9 mouse cellular contexts compared by ENCODE assay signal in genomic region chr6:148944344-148944766, GRCm38 (mm10). TPM values are rescaled to one million over a fixed set of nuclear protein-coding genes. Genes with fewer than 3 reads are reported as not detected.
A peak's percentile ranks its signal among the peaks of the same experiment; 100 is the strongest.
DNase-seq lines count a peak whose midpoint lies in the region; ATAC-seq lines count a peak whose summit lies in the region.
"Had no signal": no experiment of that assay in that cellular context is flagged by ENCODE, and none has a peak within 500 bp of the region (broad histone marks: within the 10 kb centered on the region; RNA-seq: fewer than 3 reads in every experiment).

No protein-coding gene starts in this region.

- no peaks in the 10 kb centered on the region for H3K27me3 ChIP-seq in heart, embryonic 11.5 days (ENCODE audit: control insufficient read depth, insufficient read depth, low read length)
- H3K27me3 ChIP-seq in embryonic facial prominence, embryonic 14.5 days (replicated peaks; ENCODE audit: control insufficient read depth, insufficient read depth, low read length), result no peaks in the 10 kb centered on the region
- H3K27me3 ChIP-seq in limb, embryonic 15.5 days, result no peaks in the 10 kb centered on the region
- no peaks in the 10 kb centered on the region for H3K27me3 ChIP-seq in stomach, embryonic 16.5 days (ENCODE audit: control insufficient read depth, insufficient read depth, low read length)
- H3K27me3 ChIP-seq: Patski had no signal

- peak overlapping the region; percentile 81 for H3K27ac ChIP-seq in heart, embryonic 11.5 days (ENCODE audit: low read depth, low read length)
- peak overlapping the region; percentile 91 for H3K27ac ChIP-seq in embryonic facial prominence, embryonic 14.5 days (replicated peaks; ENCODE audit: low read depth, low read length)
- H3K27ac ChIP-seq in limb, embryonic 15.5 days, result peak overlapping the region; percentile 83
- peak overlapping the region; percentile 87 for H3K27ac ChIP-seq in stomach, embryonic 16.5 days (ENCODE audit: low read length)

- H3K9ac ChIP-seq in heart, embryonic 11.5 days (ENCODE audit: low read depth, low read length), result peak overlapping the region; percentile 99
- peak overlapping the region; percentile 92 for H3K9ac ChIP-seq in embryonic facial prominence, embryonic 14.5 days (ENCODE audit: low read depth, low read length)
- peak overlapping the region; percentile 71 for H3K9ac ChIP-seq in limb, embryonic 15.5 days
- peak overlapping the region; percentile 98 for H3K9ac ChIP-seq in stomach, embryonic 16.5 days (ENCODE audit: low read length)

- ATAC-seq in heart, embryonic 11.5 days (replicated peaks; ENCODE audit: insufficient number of reproducible peaks, low FRiP score, low TSS enrichment), result no peak; the same call in 1 of the 2 replicates
- ATAC-seq in embryonic facial prominence, embryonic 14.5 days (ENCODE audit: low read depth), result peak; percentile 12
- no peak; the same call in 1 of the 2 replicates for ATAC-seq in limb, embryonic 15.5 days (ENCODE audit: insufficient number of reproducible peaks, low FRiP score, low TSS enrichment, low read depth)
- peak; percentile 4; the same call in 1 of the 2 replicates for ATAC-seq in stomach, embryonic 16.5 days (ENCODE audit: insufficient read depth, low FRiP score)

- no peaks in the 10 kb centered on the region for H3K36me3 ChIP-seq in heart, embryonic 11.5 days (ENCODE audit: control insufficient read depth, insufficient read depth, low read length)
- H3K36me3 ChIP-seq in embryonic facial prominence, embryonic 14.5 days (ENCODE audit: control insufficient read depth, insufficient read depth, low read length), result 0 out of 2 replicates have a peak, but pooled peaks cover 4% of the 10 kb centered on the region
- no peaks in the 10 kb centered on the region for H3K36me3 ChIP-seq in limb, embryonic 15.5 days
- H3K36me3 ChIP-seq in stomach, embryonic 16.5 days (ENCODE audit: control insufficient read depth, insufficient read depth, low read length), result no peaks in the 10 kb centered on the region

- under 1% methylated on average over 30 of the region's 30 CpGs for WGBS in heart, embryonic 11.5 days (ENCODE audit: insufficient replicate concordance)
- 0% methylated on average over 11 of the region's 30 CpGs for WGBS in embryonic facial prominence, embryonic 14.5 days
- under 1% methylated on average over 30 of the region's 30 CpGs for WGBS in limb, embryonic 15.5 days
- under 1% methylated on average over 27 of the region's 30 CpGs for WGBS in stomach, embryonic 16.5 days

- peaks cover 9% of the 10 kb centered on the region; the same call in 1 of the 2 replicates for H3K4me1 ChIP-seq in heart, embryonic 11.5 days (ENCODE audit: control insufficient read depth, insufficient read depth, low read length)
- peaks cover 3% of the 10 kb centered on the region; the same call in 1 of the 2 replicates for H3K4me1 ChIP-seq in embryonic facial prominence, embryonic 14.5 days (ENCODE audit: control insufficient read depth, insufficient read depth, low read length)
- peaks cover 9% of the 10 kb centered on the region; the same call in 1 of the 2 replicates for H3K4me1 ChIP-seq in limb, embryonic 15.5 days
- H3K4me1 ChIP-seq in stomach, embryonic 16.5 days (ENCODE audit: control insufficient read depth, insufficient read depth, low read length), result peaks cover 4% of the 10 kb centered on the region; the same call in 1 of the 2 replicates

- intact Hi-C loops in heart, postnatal 14 days (cut with DNase I), result loop anchor here (5.0 kb wide), 1 partner anchor 47 kb away; the partner anchor contains the start of gene Caprin2

- peak overlapping the region; percentile 83 for H3K4me2 ChIP-seq in heart, embryonic 11.5 days
- H3K4me2 ChIP-seq in embryonic facial prominence, embryonic 14.5 days (ENCODE audit: low read depth, low read length), result peak overlapping the region; percentile 79
- H3K4me2 ChIP-seq in limb, embryonic 15.5 days, result peak overlapping the region; percentile 89
- peak overlapping the region; percentile 53 for H3K4me2 ChIP-seq in stomach, embryonic 16.5 days (ENCODE audit: low read depth, low read length)

- H3K9me3 ChIP-seq in heart, embryonic 11.5 days (replicated peaks; ENCODE audit: control insufficient read depth, low read length), result no peaks in the 10 kb centered on the region
- no peaks in the 10 kb centered on the region for H3K9me3 ChIP-seq in embryonic facial prominence, embryonic 14.5 days (ENCODE audit: control insufficient read depth, low read length)
- H3K9me3 ChIP-seq in limb, embryonic 15.5 days, result no peaks in the 10 kb centered on the region
- H3K9me3 ChIP-seq in stomach, embryonic 16.5 days (replicated peaks; ENCODE audit: control insufficient read depth, low read length), result no peaks in the 10 kb centered on the region

- no peak for DNase-seq in heart, postnatal 14 days
- peak; percentile 55 for DNase-seq in 416B (ENCODE audit: low read depth)
- peak; percentile 29 for DNase-seq in embryonic facial prominence, embryonic 14.5 days (ENCODE audit: low spot score)
- DNase-seq in cerebellum, postnatal 4 days (ENCODE audit: low spot score in 2 of 2), result no peak
- no peak for DNase-seq in frontal cortex, postnatal 25 days (ENCODE audit: low spot score in 2 of 2)

- H3K4me3 ChIP-seq in heart, embryonic 11.5 days (ENCODE audit: low read depth, low read length), result peak overlapping the region; percentile 74
- peak overlapping the region; percentile 77 for H3K4me3 ChIP-seq in embryonic facial prominence, embryonic 14.5 days (ENCODE audit: low read depth, low read length)
- peak overlapping the region; percentile 79 for H3K4me3 ChIP-seq in limb, embryonic 15.5 days
- H3K4me3 ChIP-seq in stomach, embryonic 16.5 days (replicated peaks; ENCODE audit: low read length), result peak overlapping the region; percentile 65

RNA-seq across cellular contexts. Expression of gene Sinhcaf, which starts 1.9 kb away (rescaled TPM):
- polyA plus RNA-seq in heart, embryonic 11.5 days (2014; fragmentation: Nextera tagmentation; extraction: Ambion mirVana), result 104 and 113 TPM in 2 replicates
- 1 to 10 TPM; 6.4 to 6.9 TPM for total RNA-seq in heart, postnatal 14 days (2021)
- 62.4 and 72.0 TPM in 2 replicates for polyA plus RNA-seq in embryonic facial prominence, embryonic 14.5 days (2014; fragmentation: Nextera tagmentation; extraction: Ambion mirVana)
- 58.6 and 63.9 TPM in 2 replicates for polyA plus RNA-seq in limb, embryonic 15.5 days (2015; fragmentation: Nextera tagmentation; extraction: Ambion mirVana)
- polyA plus RNA-seq in stomach, embryonic 16.5 days (2015; fragmentation: Nextera tagmentation; extraction: Ambion mirVana), result 67.0 and 79.5 TPM in 2 replicates

RNA-seq across cellular contexts. Expression of gene Caprin2, which starts 48.3 kb away (rescaled TPM):
- polyA plus RNA-seq in heart, embryonic 11.5 days (2014; fragmentation: Nextera tagmentation; extraction: Ambion mirVana), result 9.6 and 10.6 TPM in 2 replicates
- total RNA-seq in heart, postnatal 14 days (2021), result 1 to 10 TPM; 5.7 to 6.5 TPM
- 10.1 TPM in 2 replicates for polyA plus RNA-seq in embryonic facial prominence, embryonic 14.5 days (2014; fragmentation: Nextera tagmentation; extraction: Ambion mirVana)
- polyA plus RNA-seq in limb, embryonic 15.5 days (2015; fragmentation: Nextera tagmentation; extraction: Ambion mirVana), result 10.4 and 13.3 TPM in 2 replicates
- polyA plus RNA-seq in stomach, embryonic 16.5 days (2015; fragmentation: Nextera tagmentation; extraction: Ambion mirVana), result 13.7 and 15.0 TPM in 2 replicates

Comparison
In these comparisons a context has a peak if more than half of its experiments do, and no peak if none do; other contexts are left out.
1. ATAC-seq: peak in embryonic facial prominence, embryonic 14.5 days (single experiment) and stomach, embryonic 16.5 days (single experiment); none in heart, embryonic 11.5 days (single experiment) and limb, embryonic 15.5 days (single experiment).
2. DNase-seq: peak in 416B (single experiment) and embryonic facial prominence, embryonic 14.5 days (single experiment); none in heart, postnatal 14 days (0 of 2), cerebellum, postnatal 4 days (0 of 2) and frontal cortex, postnatal 25 days (0 of 2).
3. Peak in every context shown above with its lines, with median percentiles within 50 percentile points of each other: H3K27ac ChIP-seq, H3K4me2 ChIP-seq, H3K4me3 ChIP-seq and H3K9ac ChIP-seq.